Mouse (Mus musculus): ENCODE measurements around the gene Zfp110.

Gene Zfp110

GRCm38 (mm10) chr7:12897655-12898410 is 63.3 kb downstream of the Zfp110 start, which contains the start of gene Zscan22:
Gene Zscan22, plus strand, starts transcription at chr7:12897815.
- peak; percentile 85 to 91 for DNase-seq (ENCODE audit: low spot score in 2 of 2)
